Mouse (Mus musculus) erythroid progenitor cell, adult 5-6 weeks (primary cell): Measurements from ENCODE around the gene Prcc. TPM values are rescaled to one million over a fixed set of nuclear protein-coding genes. Genes with fewer than 3 reads are reported as not detected.
"Not testable (repeated sequence)": the region's sequence is repeated elsewhere in the genome, so short reads cannot be mapped to it uniquely, and the experiment has no call there.

Source experiments
- ATAC-seq: replicated peaks from 2 replicates; pipeline ENCODE4 v1.8.0; 2016; ENCODE audit warnings: moderate number of reproducible peaks, mild to moderate bottlenecking, moderate TSS enrichment, inconsistent platforms; ENCODE audit not compliant: poor library complexity, low FRiP score, severe bottlenecking
- total RNA-seq, 2 experiments: library from RNA; stranded (forward) in 1 of 2; stranded (reverse) in 1 of 2; fragments of 150-400 nt in 1 of 2; fragments of 186-747, 209-891 nt in 1 of 2; gene quantifications; 2 replicates each; pipeline versions ENCODE4 v1.2.3 to v1.2.4; 2015 to 2017; ENCODE audit warnings: low replicate concordance in 2 of 2

The Prcc gene
- total RNA-seq, 2 experiments from 2014 or later, result 12.0 to 12.6 TPM

DNA sequence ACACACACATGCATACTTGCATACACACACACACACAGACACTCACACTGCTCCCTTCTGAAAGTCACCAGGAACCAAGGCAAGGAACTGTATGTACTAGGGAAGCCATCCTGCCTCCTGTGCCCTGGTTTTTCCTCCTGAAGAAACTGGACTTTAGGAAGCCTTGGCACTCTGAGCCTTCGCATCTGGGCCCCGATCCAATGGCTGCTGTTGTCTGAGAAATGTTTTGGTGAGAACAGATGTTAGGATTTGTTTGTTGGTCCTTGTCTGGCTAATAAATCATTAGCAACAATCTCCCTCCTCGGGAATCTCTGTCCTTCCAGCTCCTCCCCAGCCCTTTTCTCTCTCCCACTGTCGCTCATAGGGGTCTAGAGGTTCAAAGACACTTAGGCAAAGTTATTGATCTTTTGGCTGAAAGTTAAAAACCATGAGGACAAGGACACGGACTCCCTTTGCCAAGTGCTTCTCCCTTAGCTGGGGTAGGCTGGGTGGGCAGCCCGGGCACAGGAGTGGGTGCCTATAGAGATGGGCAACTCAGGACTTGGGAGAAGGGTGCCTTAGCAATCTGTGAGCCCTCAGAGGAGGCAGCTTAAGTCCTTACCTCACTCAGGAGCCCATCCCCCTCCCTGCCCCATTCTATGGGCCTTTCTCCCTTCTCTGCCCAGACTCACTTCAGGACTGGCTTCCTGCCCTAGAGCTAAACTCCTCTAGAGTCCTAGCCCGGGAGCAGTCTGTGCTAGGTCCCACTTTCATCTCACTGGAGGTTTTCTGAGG is 30.4 kb downstream of the Prcc start:
- ATAC-seq, result no peak

- ATAC-seq, result no peak
Measured at GRCm38 (mm10) chr3:87849117-87849516, 36.3 kb downstream of the Prcc start.

DNA sequence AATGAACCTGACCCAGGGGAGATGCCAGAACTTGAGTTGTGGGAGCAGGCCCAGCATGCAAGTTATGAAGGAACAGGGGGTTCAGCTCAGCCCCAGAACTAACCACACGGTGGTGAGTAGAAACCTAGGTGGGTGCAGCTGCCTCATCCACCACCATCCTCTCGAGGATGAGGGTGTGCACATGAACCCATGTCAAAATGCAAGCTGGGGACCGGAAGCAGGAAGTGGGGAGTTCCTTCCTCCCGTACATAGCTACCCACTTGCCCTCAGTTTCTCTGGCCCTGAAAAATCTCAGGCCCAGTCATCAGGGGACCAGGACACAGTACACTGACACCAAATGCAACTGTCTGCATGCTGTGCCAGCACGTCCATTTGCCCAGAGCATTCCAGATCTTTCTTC is 37.7 kb downstream of the Prcc start:
- no peak for ATAC-seq

DNA sequence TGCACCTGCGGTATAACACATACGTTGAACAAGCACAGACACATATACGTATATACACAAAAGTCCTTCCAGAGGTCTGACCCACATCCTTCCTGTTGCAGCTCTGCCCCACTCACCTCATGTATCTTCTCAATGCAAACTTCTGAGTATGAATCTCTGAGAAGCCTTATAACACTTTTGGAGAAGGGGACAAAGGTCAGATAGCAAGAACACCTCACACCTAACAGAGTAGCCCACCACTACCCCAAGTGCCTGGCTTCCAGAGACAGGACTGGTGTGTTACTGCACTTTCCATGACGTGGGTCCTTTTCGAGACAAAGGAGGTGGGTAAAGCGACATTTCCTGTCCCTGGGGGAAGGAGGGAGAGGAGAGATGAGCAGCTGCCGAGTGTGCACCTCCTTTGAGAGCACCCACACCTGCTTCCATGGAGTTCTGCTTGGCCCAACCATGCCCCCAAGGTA is 38.7 kb downstream of the Prcc start, which contains the start of gene Sh2d2a:
Gene Sh2d2a (plus strand): TSS at position 106 of the 461 bp plus-strand sequence.
- ATAC-seq, result no peak

DNA sequence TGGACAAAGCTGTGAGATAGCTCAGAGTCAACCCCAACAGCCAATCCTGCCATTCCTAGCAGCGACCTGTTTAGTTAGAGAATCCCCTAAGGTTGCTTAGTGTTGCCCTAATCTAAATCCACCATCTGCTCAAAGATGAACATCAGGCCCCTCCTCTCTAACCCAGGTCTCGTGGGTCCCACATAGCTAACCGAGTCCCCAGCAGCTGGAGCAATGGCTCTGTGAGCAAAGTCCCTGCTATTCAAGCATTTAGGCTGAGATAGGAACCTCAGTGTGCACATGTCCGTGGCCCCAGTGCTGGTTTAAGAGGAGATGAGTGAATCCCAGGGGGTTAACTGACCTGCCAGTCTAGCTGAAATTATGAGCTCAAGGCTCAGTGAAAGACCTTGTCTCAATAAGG is 39.2 kb downstream of the Prcc start:
- ATAC-seq, result no peak

DNA sequence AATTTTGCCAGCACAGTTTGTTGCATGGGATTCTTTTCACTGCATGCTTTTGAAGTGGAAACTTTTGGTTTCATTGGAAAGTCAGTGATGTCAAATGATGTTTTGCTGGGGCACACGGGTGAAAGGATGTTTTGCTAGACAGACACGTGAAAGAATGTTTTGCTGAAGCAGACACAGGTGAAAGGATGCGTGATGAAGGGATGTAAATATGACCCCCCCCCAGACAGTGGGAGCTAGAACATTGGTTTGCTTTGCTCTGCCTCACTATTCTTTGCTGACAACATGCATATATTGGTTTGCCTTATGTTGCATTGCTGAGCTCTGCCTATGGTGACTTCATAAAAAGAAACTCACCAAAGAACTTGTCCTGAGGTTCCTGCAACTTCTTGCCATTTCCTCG is 40.4 kb downstream of the Prcc start:
- ATAC-seq, result no peak

- no peak for ATAC-seq
Measured at GRCm38 (mm10) chr3:87840858-87841257, 44.5 kb downstream of the Prcc start.

- ATAC-seq, result peak; percentile 85
Measured at GRCm38 (mm10) chr3:87838622-87839021, 46.8 kb downstream of the Prcc start.

DNA sequence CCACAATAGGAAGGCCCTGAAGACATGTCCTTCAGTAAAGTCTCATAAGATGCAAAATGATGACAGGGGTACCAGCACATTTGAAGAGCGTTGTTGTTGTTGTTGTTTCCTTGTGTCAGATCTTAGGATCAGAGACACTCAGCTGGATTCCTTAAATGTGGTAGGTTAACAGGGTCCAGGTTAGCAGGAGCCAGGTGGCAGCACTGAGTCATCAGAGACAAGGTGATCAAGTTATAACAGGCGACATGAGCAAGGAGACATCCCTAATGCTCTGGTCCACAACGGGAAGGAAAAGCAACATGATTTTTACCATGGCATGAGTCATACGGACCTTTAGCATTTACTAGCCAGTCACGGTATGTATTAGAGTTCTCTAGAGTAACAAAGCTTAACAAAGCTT is 51.9 kb downstream of the Prcc start:
- ATAC-seq, result no peak

DNA sequence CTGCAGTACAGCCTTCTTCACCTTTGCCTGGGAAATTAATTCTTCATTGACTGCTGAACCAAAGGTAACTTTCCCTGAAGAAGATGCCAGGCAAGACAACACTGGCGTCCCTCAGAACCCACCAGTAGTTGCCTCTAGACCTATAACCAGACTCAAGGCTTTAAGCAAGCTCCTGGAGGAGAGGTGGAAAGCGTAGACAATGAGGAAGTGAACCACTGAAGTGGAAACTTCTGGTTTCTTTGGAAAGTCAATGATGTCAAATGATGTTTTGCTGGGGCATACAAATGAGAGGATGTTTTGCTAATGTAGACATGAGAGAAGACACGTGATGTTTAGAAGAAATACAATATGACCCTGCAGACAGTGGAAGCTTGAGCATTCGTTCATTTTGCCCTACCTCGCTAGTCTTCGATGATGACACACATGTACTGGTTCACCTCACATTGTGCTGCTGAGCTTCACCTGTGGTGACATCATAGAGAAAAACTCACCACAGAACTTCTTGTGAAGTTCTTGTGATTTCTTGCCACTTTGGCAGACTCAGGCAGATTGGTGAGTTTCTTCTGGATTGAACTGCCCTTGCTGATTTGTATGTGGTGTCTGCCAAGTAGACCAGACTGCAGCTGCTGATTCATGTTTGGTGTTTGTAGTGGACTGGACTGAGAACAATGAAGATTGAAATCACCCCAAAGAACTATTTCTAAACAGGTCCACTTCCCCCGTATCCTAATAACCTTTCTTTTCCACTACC is 53.1 kb downstream of the Prcc start:
- ATAC-seq, result no peak

DNA sequence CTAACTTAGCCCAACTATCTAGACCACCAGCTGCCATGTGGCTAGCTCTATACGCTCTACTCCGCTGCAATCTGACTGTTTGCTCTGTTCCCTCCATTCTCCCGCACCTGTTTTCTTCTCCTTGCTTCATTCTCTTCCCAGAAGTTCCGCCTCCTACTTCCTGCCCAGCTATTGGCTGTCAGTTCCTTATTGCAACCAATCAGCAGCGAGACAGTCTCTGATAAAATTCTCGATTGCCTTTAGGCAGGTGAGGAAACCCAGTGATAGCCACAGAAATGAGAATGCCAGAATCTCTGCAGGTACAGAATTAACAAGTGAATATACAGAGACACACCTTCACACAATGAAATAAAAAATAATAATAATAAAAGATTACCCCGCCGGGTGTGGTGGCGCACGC is 56.4 kb downstream of the Prcc start:
- no peak for ATAC-seq

DNA sequence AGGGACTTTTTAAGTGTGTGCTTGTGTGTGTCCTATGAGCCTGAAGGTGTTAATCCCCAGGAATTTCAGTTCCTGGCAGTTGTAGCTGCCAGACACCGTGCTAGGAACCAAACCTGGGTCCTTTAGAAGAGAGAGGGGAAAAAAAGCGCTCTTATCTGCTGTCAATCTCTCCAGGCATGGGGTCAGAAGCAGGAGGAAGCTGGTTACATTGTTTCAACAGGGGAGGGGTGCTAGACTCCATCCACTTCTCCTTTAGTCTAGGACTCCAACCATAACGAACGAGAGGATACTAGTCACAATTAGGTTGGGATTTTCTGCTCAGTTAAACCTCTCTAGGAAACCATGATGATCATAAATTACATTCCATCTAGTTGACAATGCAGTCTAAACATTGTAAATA is 57.0 kb downstream of the Prcc start:
- no peak for ATAC-seq

DNA sequence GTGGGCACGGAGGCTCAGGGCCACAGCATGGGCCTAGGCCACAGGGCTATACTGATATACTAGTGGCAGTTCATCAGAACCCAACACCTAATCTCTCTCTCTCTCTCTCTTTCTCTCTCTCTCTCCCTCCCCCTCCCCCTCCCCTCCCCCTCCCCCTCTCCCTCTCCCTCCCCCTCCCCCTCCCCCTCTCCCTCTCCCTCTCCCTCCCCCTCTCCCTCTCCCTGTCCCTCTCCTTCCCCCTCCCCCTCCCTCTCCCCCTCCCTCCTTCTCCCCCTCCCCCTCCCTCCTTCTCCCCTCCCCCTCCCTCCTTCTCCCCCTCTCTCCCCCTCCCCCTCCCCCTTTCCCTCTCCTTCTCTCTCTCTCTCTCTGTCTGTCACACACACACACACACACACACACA is 61.2 kb downstream of the Prcc start, which contains the start of gene Pear1:
Gene Pear1 (minus strand): TSS at position 101 of the 400 bp plus-strand sequence.
- ATAC-seq, result not testable (repeated sequence)

GRCm38 (mm10) chr3:87818226-87818625 is 67.2 kb downstream of the Prcc start:
- no peak for ATAC-seq

DNA sequence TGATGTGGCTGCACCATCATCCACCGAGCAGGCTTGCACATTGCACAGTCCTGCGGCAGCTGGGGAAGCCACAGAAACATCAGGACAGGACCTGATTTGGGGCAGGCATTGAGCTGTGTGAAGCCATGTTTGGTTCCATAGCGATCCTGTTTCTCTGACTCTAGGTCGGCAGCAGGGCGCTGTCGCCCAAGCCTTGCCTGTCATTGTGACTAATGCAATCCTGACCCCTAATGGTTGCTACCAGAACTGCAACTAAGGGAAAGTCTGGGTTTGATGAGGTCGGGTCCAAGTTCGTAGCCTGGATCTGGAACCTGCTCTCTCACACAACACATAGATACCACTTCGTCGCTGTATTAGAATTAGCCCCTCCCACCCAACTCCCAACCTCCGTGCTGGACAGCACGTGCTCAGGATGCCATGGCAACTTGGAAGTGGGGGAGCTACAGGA is 68.7 kb downstream of the Prcc start:
- peak; percentile 58 for ATAC-seq

DNA sequence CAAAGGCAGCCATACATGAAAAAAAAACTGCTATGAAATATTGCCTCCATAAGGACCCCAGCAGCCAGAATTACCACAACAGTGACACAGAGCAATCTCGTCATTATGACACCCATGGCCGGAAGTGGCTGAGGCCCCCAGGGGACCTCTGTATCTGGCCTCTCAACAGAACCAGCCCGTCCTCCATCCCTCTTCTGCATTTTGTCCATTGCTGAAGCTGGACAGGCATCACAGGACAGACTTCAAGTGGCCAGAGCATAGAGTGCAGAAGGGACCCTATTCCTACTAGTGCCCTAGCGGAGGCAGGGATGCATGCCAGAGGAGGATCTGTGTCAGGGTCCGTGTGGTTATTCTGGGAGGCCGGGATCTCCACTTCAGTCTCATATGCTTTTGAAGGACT is 69.2 kb downstream of the Prcc start:
- no peak for ATAC-seq

DNA sequence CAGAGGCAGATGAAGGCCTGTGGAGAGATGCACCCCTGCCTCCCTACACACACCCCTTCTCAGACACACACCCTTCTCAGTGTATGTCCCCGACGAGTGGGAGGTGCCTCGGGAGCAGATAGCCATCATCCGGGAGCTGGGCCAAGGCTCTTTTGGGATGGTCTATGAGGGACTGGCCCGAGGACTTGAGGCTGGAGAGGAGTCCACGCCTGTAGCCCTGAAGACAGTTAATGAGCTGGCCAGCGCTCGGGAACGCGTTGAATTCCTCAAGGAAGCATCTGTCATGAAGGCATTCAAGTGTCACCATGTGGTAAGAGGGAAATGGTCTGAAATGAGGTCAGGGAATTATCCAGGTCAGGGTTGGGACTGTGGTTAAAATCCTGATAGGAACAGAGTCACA is 72.5 kb downstream of the Prcc start:
- ATAC-seq, result no peak

DNA sequence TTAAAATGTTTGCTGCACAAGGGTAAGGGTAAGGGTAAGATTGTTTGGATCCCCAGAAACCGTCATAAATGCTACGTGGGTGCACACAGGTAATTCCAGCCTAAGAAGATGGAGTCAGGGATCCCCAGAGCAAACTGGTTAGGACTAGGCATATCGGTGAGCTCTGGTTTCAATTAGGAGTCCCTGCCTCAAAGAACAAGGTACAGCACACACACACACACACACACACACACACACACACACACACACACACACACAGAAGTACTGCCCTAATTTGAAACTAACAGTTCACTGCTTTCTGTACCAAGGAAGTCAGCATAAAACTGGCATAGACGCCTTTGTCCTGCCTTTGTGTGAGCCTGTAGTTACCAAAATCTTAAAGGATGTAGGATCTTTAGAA is 73.0 kb downstream of the Prcc start:
- ATAC-seq, result no peak

GRCm38 (mm10) chr3:87811297-87811696 is 74.1 kb downstream of the Prcc start:
- no peak for ATAC-seq

- ATAC-seq, result 0 out of 2 replicates have a peak, but pooled peaks have one; percentile 9
Measured at GRCm38 (mm10) chr3:87809322-87809962, 76.0 kb downstream of the Prcc start.
